Mouse (Mus musculus): ENCODE measurements around the gene Acer3. TPM values are rescaled to one million over a fixed set of nuclear protein-coding genes. Genes with fewer than 3 reads are reported as not detected.
"Not testable (repeated sequence)": the region's sequence is repeated elsewhere in the genome, so short reads cannot be mapped to it uniquely, and the experiment has no call there.

The Acer3 gene
- total RNA-seq, 2 experiments from 2014 or later = 12.2 to 12.3 TPM

DNA sequence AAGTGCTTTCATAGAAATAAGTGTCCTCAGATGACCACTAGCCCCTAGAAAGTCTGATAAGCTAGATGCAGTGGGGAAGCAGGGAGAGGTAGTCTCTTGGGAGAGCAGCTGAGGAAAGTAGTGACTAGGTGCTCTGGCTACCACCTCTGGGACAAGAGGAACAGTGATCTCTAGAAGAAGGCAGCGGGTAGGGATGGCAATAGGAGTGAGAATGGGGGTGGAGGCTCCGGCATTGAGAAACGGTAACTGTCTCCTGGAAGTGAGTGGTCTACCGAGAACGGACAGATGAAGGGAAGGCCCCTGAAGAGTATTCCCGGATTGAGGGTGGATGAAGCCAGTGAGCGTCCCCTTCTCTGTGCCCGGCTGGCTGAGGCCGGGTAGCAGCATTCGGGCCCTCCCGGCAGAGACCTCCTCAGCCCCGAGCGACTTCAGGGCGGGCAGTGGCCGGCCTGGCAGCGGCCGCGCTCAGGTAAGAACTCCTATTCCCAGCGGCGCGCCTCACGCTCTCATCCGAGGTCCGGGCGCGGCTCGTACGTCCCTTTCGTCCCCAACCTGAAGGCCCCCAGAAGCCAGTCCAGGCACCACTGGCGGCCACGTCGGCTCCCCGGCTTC, 12.3 kb downstream of the Acer3 start:
- no peak for DNase-seq (ENCODE audit: low spot score)
- intact Hi-C loops (cut with DNase I) = loop anchor here (5.0 kb wide), 1 partner anchor 34 kb away; no protein-coding TSS in a partner anchor

DNA sequence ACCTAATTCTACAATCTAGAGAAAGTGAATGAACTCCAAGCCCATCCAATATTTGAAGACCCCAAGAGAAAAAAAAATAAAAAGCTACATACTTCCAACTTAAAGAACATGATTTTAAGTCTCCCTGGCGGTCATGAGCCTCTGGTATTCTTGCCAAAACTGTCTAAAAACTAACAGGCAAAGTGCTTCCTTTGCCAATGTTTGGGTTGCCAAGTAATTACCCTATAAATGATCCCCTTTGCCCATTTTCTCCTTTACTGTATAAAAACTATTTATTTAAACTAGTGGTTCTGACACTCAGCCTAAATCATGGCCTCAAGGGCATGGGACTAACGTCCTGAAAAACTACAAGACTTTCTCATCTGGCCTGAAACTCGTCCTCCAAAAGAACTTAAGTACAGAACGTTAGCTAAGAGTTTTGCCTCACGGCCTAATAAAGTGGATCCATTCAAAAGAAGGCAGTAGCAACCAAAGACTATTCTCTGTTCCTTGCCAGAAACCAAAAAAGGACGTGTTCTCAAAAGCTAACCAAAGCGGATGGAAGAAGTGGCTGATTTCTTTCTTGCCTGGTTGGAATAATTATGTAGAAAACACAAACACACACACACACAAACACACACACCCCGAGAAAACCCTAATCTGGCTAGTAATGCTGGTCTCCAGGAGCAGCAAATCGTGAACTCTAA, 12.9 kb downstream of the Acer3 start:
- intact Hi-C loops (cut with DNase I) = loop anchor here (5.0 kb wide), 1 partner anchor 34 kb away; no protein-coding TSS in a partner anchor
- no peak for DNase-seq (ENCODE audit: low spot score)

DNA sequence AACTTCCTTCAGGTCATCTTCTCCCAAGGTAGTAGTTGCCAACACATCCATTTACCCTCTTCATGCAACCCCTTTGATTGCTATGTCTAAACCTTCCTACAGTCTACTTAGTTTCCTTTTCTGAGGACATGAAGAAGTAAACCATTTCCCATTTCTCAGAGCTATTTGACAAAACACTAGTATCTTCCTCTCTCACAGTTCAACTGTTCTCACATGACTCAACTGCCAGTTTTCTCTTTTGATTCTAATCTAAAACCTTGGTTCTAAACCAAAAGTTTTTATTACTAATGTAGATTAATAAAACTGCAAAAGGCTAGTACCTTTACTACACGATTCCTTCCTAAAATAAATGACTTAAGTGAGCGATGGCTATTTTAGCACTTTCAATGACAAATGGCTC, 13.6 kb downstream of the Acer3 start:
- no peak for DNase-seq (ENCODE audit: low spot score)
- intact Hi-C loops (cut with DNase I) = loop anchor here (5.0 kb wide), 1 partner anchor 35 kb away; no protein-coding TSS in a partner anchor

DNA sequence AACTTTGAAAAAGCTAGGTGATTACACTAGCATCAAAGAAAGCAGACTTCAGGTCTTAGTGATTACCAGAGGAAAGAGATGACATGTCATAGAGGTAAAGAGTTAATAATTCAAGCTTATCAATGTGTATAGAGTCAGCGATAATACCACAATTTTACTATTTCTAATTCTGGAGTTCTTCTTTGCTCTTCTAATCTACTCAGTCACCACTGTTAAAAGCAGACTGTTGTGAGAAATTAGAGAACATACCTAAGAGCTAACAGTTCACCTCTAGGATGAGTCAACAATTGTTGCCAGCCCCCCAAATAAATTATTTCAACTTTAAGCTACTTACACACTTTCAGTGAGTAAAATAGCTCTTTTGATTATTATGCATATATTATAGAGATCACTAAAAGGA, 28.1 kb downstream of the Acer3 start:
- intact Hi-C loops (cut with DNase I) = no loop called here
- DNase-seq (ENCODE audit: low spot score) = no peak

- no peak for DNase-seq (ENCODE audit: low spot score)
- intact Hi-C loops (cut with DNase I) = loop anchor here (1.0 to 5.0 kb wide), 2 partner anchors 52 to 138 kb away; no protein-coding TSS in a partner anchor
These were observed 31.4 kb downstream of the Acer3 start for GRCm38 (mm10) chr7:98289585-98289984.

- intact Hi-C loops (cut with DNase I) = no loop called here
- no peak for DNase-seq (ENCODE audit: low spot score)
These were observed 44.7 kb downstream of the Acer3 start for GRCm38 (mm10) chr7:98276263-98276662.

- DNase-seq (ENCODE audit: low spot score); intact Hi-C loops (cut with DNase I): not testable (repeated sequence)
These were observed 52.8 kb downstream of the Acer3 start for GRCm38 (mm10) chr7:98268166-98268565.

DNA sequence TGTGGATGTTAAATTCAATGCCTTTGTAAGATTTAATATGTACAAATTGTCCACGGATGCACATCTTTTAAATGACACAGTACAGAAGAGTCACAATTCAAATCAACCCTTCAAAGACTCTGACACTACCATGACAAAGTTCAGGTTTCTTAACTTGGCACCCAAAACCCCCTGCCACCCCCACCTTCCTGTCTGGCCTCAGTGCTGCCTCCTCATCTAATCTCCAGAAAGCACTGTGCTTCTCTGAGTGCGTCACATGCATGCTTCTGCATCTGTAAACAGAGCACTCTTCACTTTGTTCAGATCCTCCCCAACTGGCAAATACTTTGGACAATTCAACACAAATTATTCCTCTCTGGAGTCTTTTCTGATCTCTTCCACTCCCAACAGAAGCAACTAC, 68.5 kb downstream of the Acer3 start:
- DNase-seq (ENCODE audit: low spot score) = no peak
- intact Hi-C loops (cut with DNase I) = no loop called here

DNA sequence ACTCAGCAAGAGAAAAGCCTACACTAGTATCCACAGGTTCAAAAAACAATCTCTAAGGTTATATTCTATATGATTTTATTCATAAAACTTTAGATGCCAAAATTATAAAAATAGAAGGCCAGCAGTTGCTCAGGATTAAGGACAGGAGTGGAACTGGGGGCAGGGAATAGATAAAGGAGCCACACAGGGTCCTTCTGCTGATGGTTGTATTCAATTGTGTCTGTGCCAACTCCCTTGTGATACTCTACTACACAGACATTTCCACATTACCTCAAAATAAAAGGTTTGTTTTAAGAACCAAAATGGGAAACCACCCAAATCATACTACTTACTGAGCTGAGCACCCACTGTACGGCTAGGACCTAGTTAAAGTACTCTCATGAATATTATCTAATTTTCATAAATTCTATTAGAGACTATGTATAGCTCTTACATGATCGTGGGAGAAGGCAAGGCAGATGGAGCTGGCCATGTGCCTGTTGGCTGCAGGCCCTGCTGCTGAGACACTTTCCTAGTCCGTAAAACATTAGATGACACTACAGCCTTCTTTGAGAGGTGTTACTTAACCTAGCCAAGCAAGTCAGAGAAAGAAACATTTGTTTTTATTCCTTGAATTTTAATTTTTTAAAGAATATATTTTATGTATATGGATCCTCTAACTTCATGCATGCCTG, 84.2 kb downstream of the Acer3 start:
- intact Hi-C loops (cut with DNase I) = no loop called here
- DNase-seq (ENCODE audit: low spot score) = no peak

DNA sequence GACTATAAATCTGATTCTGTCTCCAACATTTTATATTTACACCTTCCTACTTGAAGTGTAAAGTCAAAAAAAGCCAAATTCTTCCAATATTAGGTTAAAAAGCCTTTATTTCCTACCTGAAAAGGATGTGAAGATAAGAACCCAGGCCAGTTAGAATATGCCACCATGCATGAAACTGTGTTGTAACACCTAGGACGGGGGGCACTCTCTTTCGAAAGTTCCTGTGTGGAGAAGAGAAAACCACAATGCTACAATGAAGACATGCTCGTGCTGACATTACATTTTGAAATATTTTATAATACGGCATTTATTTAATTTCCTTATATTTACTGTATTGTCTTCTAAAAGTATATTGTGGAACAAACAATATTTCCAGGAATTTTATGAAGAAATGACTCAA, 97.2 kb downstream of the Acer3 start:
- no peak for DNase-seq (ENCODE audit: low spot score)
- intact Hi-C loops (cut with DNase I) = no loop called here

GRCm38 (mm10) chr7:98216713-98217112, 104.3 kb downstream of the Acer3 start:
- intact Hi-C loops (cut with DNase I) = no loop called here
- no peak for DNase-seq (ENCODE audit: low spot score)

DNA sequence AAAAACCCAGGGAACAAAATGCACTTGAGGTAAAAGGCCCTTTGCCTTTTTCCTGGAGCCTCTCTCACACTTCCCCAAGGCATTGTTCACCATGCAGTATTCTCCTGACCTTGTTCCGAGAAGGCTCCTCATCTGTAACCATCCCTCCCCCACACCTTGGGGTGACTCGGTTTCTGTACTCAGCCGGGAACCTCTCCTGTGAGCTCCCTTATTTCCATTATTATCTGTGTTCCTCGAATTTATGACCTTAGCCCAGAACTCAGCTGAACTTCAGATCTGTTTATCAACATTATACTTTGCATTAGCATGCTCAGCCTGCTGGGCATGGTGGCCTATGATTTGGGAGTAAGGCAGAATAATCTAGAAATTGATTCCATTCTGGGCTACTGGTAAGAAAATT, 118.1 kb downstream of the Acer3 start:
- intact Hi-C loops (cut with DNase I) = no loop called here
- no peak for DNase-seq (ENCODE audit: low spot score)

- DNase-seq (ENCODE audit: low spot score) = no peak
- intact Hi-C loops (cut with DNase I) = no loop called here
These were observed 119.4 kb downstream of the Acer3 start for GRCm38 (mm10) chr7:98201493-98202028.

GRCm38 (mm10) chr7:98200396-98200795, 120.6 kb downstream of the Acer3 start:
- no peak for DNase-seq (ENCODE audit: low spot score)
- intact Hi-C loops (cut with DNase I) = no loop called here

DNA sequence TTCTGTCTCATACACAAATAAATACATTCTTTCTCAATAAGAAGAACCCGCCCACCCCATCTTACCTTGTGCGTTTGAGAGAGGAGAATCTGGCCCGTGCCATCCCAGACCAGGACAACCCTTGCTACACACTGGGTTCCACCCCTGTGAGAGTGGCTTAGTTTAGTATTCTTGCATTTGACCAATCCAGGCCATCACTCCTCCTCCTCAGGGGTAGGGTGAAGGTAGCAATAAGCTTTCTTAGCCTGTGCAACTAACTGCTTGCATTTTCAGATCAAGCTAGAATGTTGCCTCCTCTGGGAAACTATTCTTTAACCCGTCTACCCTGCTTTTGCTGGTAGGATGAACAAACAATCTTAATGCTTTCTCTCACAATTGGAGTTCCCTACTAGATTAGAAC, 121.6 kb downstream of the Acer3 start, which contains the start of gene B3gnt6:
TSS of gene B3gnt6 (minus strand) at position 101 of the 400 bp plus-strand sequence.
- intact Hi-C loops (cut with DNase I) = no loop called here
- DNase-seq (ENCODE audit: low spot score) = no peak

DNA sequence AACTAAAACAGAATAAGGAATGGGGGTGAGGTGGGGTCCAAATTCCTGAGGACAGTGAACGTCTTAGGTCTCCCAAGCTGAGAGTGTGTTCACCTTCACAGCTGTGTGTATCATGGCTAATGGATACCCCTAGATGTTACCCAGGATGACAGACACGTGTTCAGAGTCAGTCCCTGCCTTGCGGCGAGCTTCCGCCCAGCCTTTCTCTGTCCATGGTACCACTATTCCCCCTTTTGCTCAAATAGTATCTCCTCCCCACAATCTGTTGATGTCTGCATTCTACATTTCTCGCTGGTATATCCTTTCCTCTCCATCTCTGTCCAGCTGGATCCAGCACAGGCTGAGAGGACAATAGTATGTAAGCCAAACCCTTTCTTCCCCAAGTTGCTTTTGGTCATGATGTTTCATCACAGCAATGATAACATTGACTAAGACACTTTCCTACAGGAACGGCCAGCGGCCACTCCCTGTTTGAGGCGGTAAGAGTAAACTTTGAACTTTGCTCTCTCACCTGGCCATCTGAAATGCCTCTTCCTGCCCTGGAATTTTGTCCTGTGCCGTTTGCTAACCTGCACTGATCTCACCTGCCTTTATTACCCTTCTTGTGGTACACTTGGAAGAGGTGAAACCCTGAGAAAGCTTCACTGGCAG, 125.7 kb downstream of the Acer3 start:
- intact Hi-C loops (cut with DNase I) = no loop called here
- DNase-seq (ENCODE audit: low spot score) = no peak

GRCm38 (mm10) chr7:98194026-98194792, 126.8 kb downstream of the Acer3 start:
- DNase-seq (ENCODE audit: low spot score) = no peak
- intact Hi-C loops (cut with DNase I) = no loop called here

GRCm38 (mm10) chr7:98193515-98194025, 127.4 kb downstream of the Acer3 start:
- intact Hi-C loops (cut with DNase I) = no loop called here
- no peak for DNase-seq (ENCODE audit: low spot score)

DNA sequence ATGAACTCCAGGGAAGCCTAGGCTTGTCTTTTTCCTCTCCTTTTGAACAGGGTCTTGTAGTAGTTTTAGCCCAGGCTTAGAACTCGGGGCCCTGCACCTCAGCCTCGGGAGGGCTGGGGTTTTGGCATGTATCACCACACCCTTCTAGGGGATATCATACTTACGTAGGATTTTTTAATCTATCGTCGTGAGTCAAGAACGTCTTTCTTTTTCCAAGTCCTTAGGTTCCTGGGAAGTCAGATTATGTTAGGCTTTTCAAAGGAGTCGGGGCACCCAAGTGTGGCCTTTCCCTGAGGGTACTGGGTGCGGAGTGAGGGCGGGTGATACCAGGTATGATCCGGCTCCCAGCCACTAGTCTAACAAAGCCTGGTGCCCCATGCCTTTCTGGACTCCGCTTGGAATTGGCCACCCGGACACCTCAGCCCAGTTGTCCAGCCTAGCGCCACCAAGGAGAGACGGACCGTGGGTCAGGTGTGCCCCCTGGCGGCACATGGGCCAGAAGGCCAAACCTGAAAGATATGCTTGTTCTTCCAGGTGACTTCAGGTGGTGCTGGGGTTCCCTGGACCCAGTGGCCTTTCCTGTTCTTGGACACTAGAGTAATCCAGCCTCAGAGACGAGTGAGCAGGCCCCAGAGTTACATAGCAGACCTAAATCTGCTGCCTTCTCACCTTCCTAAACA, 129.3 kb downstream of the Acer3 start:
- DNase-seq (ENCODE audit: low spot score) = no peak
- intact Hi-C loops (cut with DNase I) = loop anchor here (1.0 kb wide), 2 partner anchors 32 to 36 kb away; no protein-coding TSS in a partner anchor
